Mouse (Mus musculus) stomach, embryonic 15.5 days (tissue): ENCODE data around the gene Minpp1. TPM values are rescaled to one million over a fixed set of nuclear protein-coding genes. Genes with fewer than 3 reads are reported as not detected.

ENCODE experiments used
- polyA plus RNA-seq: library from polyadenylated mRNA; unstranded; fragments of >200 nt; fragmentation: Nextera tagmentation; extraction: Ambion mirVana; gene quantifications from 2 replicates; pipeline ENCODE4 v1.2.1, GENCODE M21; 2015

The Minpp1 gene
- polyA plus RNA-seq, 1 experiment from 2014 or later: 58.8 TPM

Other genes starting within 250 kb of the Minpp1 start
- gene Sgms1, start 96.1 kb upstream of the Minpp1 start, polyA plus RNA-seq: 43.0 and 43.3 TPM in 2 replicates
- 126 and 258 TPM in 2 replicates for gene Rpl9-ps6, start 19.2 kb upstream of the Minpp1 start, polyA plus RNA-seq
- 9.3 and 10.8 TPM in 2 replicates for gene Papss2, start 110.0 kb downstream of the Minpp1 start, polyA plus RNA-seq